Mouse (Mus musculus): ENCODE results near the gene Skp2. TPM values are rescaled to one million over a fixed set of nuclear protein-coding genes. Genes with fewer than 3 reads are reported as not detected.

The Skp2 gene
- polyA plus RNA-seq, 1 experiment from 2014 or later, result 178 TPM

DNA sequence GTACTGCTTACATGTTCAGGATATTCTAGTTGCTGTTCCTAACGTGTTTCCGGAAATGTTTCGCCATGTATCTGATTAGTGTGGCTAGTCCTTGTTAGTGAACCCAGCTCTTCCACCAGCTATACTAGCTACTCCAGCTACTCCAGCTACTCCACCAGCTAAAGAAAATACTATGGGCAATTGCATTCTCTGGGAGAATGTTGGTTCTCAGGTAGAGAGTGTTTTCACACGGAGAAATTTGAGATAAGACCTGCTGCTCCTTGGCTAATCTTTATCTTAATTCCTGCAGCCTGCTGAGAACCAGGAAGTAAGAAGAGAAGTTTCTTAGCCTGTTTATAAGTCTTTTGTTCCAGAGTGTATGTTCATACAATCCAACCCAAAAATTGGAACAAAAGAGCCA lies 75.0 kb downstream of the Skp2 start:
- no peak for ATAC-seq (replicated peaks; ENCODE audit: insufficient number of reproducible peaks, low FRiP score, low TSS enrichment, low read depth)
- no peak overlapping the region for H3K9ac ChIP-seq (replicated peaks; ENCODE audit: low read length)
- H3K4me1 ChIP-seq (ENCODE audit: control insufficient read depth, insufficient read depth, low read length), result no peaks in the 10 kb centered on the region; the same call in 1 of the 2 replicates

DNA sequence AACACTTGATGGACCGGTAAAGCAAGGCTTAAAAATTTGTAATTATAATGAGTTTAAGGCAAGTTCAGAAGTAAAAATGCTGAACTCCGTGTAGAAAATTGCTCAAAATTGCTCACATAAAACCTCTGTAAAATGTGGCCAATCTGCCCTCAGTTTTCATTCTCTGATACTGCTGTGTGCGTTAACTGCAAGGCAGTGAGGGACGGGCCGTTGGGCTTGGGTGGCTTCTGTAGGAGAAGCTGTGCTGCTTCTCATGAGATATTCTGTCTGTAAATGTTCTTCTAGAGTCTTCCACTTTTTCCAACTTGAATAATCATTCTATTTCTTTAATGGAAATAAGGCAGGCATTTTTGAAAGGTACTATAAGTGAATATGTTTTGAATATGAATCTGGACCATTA lies 75.6 kb downstream of the Skp2 start:
- no peak for ATAC-seq (replicated peaks; ENCODE audit: insufficient number of reproducible peaks, low FRiP score, low TSS enrichment, low read depth)
- no peaks in the 10 kb centered on the region for H3K27me3 ChIP-seq (ENCODE audit: control insufficient read depth, insufficient read depth, low read length)
- 48% methylated on average over 5 of the region's 5 CpGs for WGBS

More for the DNA sequence above, 75.0 kb downstream of the Skp2 start:
- H3K36me3 ChIP-seq (replicated peaks; ENCODE audit: control insufficient read depth, insufficient read depth, low read depth, low read length), result no peaks in the 10 kb centered on the region
- no peak overlapping the region for H3K4me2 ChIP-seq (ENCODE audit: low read depth, low read length)
- no peaks in the 10 kb centered on the region for H3K27me3 ChIP-seq (ENCODE audit: control insufficient read depth, insufficient read depth, low read length)
- DNase-seq (ENCODE audit: low spot score), result no peak
- no peaks in the 10 kb centered on the region for H3K9me3 ChIP-seq (replicated peaks; ENCODE audit: control insufficient read depth, low read length)
- 70% methylated on average over 4 of the region's 4 CpGs for WGBS
- no peak overlapping the region for H3K4me3 ChIP-seq (ENCODE audit: low read depth, low read length)
- H3K27ac ChIP-seq (replicated peaks; ENCODE audit: low read depth, low read length), result no peak overlapping the region

DNA sequence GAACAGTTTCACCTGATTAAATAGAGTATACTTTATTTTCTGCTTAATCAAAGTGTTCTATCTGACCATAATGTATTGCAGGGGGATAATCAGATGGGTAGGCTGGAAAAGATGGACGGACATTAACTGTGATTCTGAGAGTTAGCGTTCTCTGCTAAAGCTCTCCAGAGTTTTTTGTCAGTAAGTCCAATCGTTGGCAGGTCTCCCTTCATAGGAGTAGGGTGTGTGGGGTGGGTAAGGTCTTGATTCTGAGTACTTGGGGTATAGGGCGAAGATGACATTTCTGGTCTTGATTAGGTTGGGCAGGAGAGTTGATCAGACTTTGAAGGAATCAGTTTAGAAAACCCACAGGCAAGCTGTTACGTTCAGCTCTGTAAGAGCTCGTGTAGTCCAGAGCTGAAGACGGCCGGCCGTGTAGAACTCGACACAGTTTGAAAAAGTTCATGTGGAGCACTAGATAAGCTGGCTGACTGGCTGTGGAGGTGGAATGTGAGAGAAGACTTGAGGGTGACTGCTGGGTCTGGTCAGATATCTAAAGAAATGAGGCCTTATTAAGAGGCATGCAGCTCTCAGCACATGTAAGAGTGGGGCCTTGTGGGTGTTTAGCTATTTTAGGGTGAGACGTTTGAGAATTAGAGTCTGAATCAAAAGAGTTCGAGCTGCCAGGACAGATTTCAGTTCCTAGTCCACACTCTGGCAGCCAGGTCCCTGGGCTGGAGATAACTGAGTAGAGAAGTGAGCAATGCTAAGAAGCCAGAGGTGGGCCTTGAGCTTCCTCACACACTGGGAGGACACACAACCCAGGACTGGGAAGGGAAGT lies 76.5 kb downstream of the Skp2 start:
- no peaks in the 10 kb centered on the region for H3K27me3 ChIP-seq (ENCODE audit: control insufficient read depth, insufficient read depth, low read length)
- no peak for ATAC-seq (replicated peaks; ENCODE audit: insufficient number of reproducible peaks, low FRiP score, low TSS enrichment, low read depth)
- no peak overlapping the region for H3K27ac ChIP-seq (replicated peaks; ENCODE audit: low read depth, low read length)
- 69% methylated on average over 12 of the region's 12 CpGs for WGBS
- no peak for DNase-seq (ENCODE audit: low spot score)
- H3K4me3 ChIP-seq (ENCODE audit: low read depth, low read length), result no peak overlapping the region
- no peaks in the 10 kb centered on the region for H3K36me3 ChIP-seq (replicated peaks; ENCODE audit: control insufficient read depth, insufficient read depth, low read depth, low read length)
- H3K4me2 ChIP-seq (ENCODE audit: low read depth, low read length), result no peak overlapping the region
- H3K9ac ChIP-seq (replicated peaks; ENCODE audit: low read length), result no peak overlapping the region
- H3K4me1 ChIP-seq (ENCODE audit: control insufficient read depth, insufficient read depth, low read length), result no peaks in the 10 kb centered on the region; the same call in 1 of the 2 replicates
- H3K9me3 ChIP-seq (replicated peaks; ENCODE audit: control insufficient read depth, low read length), result no peaks in the 10 kb centered on the region

More for the DNA sequence above, 75.6 kb downstream of the Skp2 start:
- DNase-seq (ENCODE audit: low spot score), result no peak
- H3K9ac ChIP-seq (replicated peaks; ENCODE audit: low read length), result no peak overlapping the region
- no peaks in the 10 kb centered on the region for H3K9me3 ChIP-seq (replicated peaks; ENCODE audit: control insufficient read depth, low read length)
- no peaks in the 10 kb centered on the region; the same call in 1 of the 2 replicates for H3K4me1 ChIP-seq (ENCODE audit: control insufficient read depth, insufficient read depth, low read length)
- no peaks in the 10 kb centered on the region for H3K36me3 ChIP-seq (replicated peaks; ENCODE audit: control insufficient read depth, insufficient read depth, low read depth, low read length)
- H3K4me3 ChIP-seq (ENCODE audit: low read depth, low read length), result no peak overlapping the region
- no peak overlapping the region for H3K27ac ChIP-seq (replicated peaks; ENCODE audit: low read depth, low read length)
- H3K4me2 ChIP-seq (ENCODE audit: low read depth, low read length), result no peak overlapping the region

DNA sequence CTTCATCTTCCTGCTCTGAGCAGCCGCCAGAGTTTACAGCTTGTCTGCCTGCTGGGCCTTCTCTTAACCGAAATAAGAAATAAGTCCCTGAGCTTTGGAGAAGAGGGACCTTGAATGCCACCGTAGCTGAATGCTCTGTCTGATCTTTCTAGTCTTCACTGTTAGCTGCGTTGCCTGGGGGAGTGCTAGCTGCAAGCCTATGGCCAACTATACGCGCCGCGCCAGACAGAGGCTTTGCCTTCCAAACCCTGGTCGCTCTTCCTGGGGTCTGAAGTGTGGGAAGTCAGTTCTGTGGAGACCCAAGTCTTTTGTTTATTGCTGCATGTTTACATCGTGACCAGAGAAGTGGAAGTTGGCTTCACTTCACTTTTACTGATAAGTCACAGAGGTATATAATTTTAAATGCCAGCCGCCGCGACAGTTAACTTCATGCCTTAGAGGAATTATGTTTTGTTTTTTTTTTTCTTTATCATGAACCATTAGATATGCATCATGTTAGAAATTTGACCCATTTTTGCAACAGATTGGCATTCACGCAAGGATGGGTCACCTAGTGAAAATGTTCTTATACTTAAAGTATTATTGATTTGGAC lies 79.5 kb downstream of the Skp2 start:
- no peaks in the 10 kb centered on the region for H3K36me3 ChIP-seq (replicated peaks; ENCODE audit: control insufficient read depth, insufficient read depth, low read depth, low read length)
- no peaks in the 10 kb centered on the region for H3K27me3 ChIP-seq (ENCODE audit: control insufficient read depth, insufficient read depth, low read length)
- H3K27ac ChIP-seq (replicated peaks; ENCODE audit: low read depth, low read length), result no peak overlapping the region
- no peak overlapping the region for H3K9ac ChIP-seq (replicated peaks; ENCODE audit: low read length)
- WGBS, result 56% methylated on average over 14 of the region's 14 CpGs
- ATAC-seq (replicated peaks; ENCODE audit: insufficient number of reproducible peaks, low FRiP score, low TSS enrichment, low read depth) (no peak), DNase-seq (ENCODE audit: low spot score) (no peak)
- no peaks in the 10 kb centered on the region; the same call in 1 of the 2 replicates for H3K4me1 ChIP-seq (ENCODE audit: control insufficient read depth, insufficient read depth, low read length)
- H3K4me2 ChIP-seq (ENCODE audit: low read depth, low read length), result no peak overlapping the region
- H3K9me3 ChIP-seq (replicated peaks; ENCODE audit: control insufficient read depth, low read length), result no peaks in the 10 kb centered on the region
- no peak overlapping the region for H3K4me3 ChIP-seq (ENCODE audit: low read depth, low read length)

DNA sequence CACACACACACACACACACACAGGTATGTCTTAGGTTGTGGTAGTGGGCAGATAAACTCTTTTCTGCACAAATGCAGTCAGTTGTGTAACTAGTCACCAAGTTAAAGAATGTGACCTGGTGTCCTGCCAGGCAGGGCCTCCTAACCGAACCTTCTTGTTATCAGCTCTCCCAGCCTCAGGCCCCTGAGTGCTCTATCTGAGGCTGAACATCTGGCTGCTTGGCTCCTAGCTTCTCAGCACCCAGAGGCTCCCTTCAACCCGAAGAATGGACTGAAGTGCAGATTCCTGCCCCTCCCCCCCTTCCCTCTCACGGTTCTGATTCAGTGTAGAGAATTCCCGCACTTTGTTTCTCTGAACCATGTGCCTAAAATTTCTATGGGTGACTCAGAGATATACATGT lies 80.6 kb downstream of the Skp2 start:
- H3K27me3 ChIP-seq (ENCODE audit: control insufficient read depth, insufficient read depth, low read length), result no peaks in the 10 kb centered on the region
- WGBS, result 16% methylated on average over 4 of the region's 4 CpGs

DNA sequence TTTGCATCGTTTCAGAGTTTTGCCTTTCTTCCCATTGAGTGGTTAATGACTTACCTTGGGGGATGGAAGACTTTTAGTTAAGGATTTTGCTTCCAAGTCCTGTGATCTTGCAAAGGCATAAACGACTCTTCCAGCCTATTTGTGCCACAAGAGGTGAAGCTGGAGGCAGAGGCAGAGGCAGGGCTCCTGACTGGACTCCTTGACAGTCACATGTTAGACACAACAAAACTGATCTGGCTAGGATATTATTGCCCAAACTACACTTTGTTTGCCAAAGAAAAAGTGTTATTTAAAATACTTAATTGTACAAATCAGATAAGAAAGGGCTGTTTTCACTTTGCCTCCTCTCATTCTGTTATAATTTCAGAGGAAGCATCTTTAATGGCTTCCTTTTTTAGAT lies 81.1 kb downstream of the Skp2 start:
- ATAC-seq (replicated peaks; ENCODE audit: insufficient number of reproducible peaks, low FRiP score, low TSS enrichment, low read depth) (no peak), DNase-seq (ENCODE audit: low spot score) (no peak)
- Histone ChIP-seq H3K4me1 (ENCODE audit: control insufficient read depth, insufficient read depth, low read length) (no peaks in the 10 kb centered on the region; the same call in 1 of the 2 replicates), H3K4me2 (ENCODE audit: low read depth, low read length) (no peak overlapping the region; the same call in 1 of the 2 replicates), H3K9me3 (replicated peaks; ENCODE audit: control insufficient read depth, low read length) (no peaks in the 10 kb centered on the region), H3K4me3 (ENCODE audit: low read depth, low read length) (no peak overlapping the region), H3K27ac (replicated peaks; ENCODE audit: low read depth, low read length) (no peak overlapping the region), H3K36me3 (replicated peaks; ENCODE audit: control insufficient read depth, insufficient read depth, low read depth, low read length) (no peaks in the 10 kb centered on the region), H3K9ac (replicated peaks; ENCODE audit: low read length) (no peak overlapping the region; the same call in 1 of the 2 replicates), H3K27me3 (ENCODE audit: control insufficient read depth, insufficient read depth, low read length) (no peaks in the 10 kb centered on the region)
- 29% methylated on average over 2 of the region's 2 CpGs for WGBS

More for the DNA sequence above, 80.6 kb downstream of the Skp2 start:
- Histone ChIP-seq H3K4me1 (ENCODE audit: control insufficient read depth, insufficient read depth, low read length) (no peaks in the 10 kb centered on the region; the same call in 1 of the 2 replicates), H3K36me3 (replicated peaks; ENCODE audit: control insufficient read depth, insufficient read depth, low read depth, low read length) (no peaks in the 10 kb centered on the region), H3K4me3 (ENCODE audit: low read depth, low read length) (no peak overlapping the region), H3K9ac (replicated peaks; ENCODE audit: low read length) (no peak overlapping the region), H3K4me2 (ENCODE audit: low read depth, low read length) (no peak overlapping the region), H3K9me3 (replicated peaks; ENCODE audit: control insufficient read depth, low read length) (no peaks in the 10 kb centered on the region), H3K27ac (replicated peaks; ENCODE audit: low read depth, low read length) (no peak overlapping the region)
- DNase-seq (ENCODE audit: low spot score) (no peak), ATAC-seq (replicated peaks; ENCODE audit: insufficient number of reproducible peaks, low FRiP score, low TSS enrichment, low read depth) (no peak)

DNA sequence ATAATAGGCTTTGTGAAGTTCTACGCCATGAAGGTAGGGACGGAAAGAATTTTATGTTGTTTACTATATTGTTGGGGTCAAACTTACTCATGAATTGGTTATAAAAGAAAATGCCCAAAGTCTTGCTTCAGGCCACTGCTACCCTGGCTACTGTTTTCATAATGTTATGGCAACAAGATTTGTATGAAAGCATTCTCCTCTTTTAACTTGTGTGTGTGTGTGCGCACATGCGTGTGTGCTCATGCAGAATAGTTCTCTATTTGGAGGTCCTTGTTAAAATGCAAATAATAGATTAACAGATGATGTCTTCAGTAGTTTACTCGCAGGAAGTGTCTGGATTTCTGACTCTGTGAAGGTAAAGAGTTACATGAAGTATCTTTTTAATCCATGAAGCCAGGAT lies 81.5 kb downstream of the Skp2 start:
- Histone ChIP-seq H3K36me3 (replicated peaks; ENCODE audit: control insufficient read depth, insufficient read depth, low read depth, low read length) (no peaks in the 10 kb centered on the region), H3K4me3 (ENCODE audit: low read depth, low read length) (no peak overlapping the region), H3K9ac (replicated peaks; ENCODE audit: low read length) (no peak overlapping the region; the same call in 1 of the 2 replicates), H3K27ac (replicated peaks; ENCODE audit: low read depth, low read length) (no peak overlapping the region), H3K4me1 (ENCODE audit: control insufficient read depth, insufficient read depth, low read length) (no peaks in the 10 kb centered on the region; the same call in 1 of the 2 replicates), H3K27me3 (ENCODE audit: control insufficient read depth, insufficient read depth, low read length) (no peaks in the 10 kb centered on the region), H3K4me2 (ENCODE audit: low read depth, low read length) (no peak overlapping the region; the same call in 1 of the 2 replicates), H3K9me3 (replicated peaks; ENCODE audit: control insufficient read depth, low read length) (no peaks in the 10 kb centered on the region)
- DNase-seq (ENCODE audit: low spot score) (no peak), ATAC-seq (replicated peaks; ENCODE audit: insufficient number of reproducible peaks, low FRiP score, low TSS enrichment, low read depth) (no peak)
- WGBS, result 85% methylated on average over 5 of the region's 5 CpGs

DNA sequence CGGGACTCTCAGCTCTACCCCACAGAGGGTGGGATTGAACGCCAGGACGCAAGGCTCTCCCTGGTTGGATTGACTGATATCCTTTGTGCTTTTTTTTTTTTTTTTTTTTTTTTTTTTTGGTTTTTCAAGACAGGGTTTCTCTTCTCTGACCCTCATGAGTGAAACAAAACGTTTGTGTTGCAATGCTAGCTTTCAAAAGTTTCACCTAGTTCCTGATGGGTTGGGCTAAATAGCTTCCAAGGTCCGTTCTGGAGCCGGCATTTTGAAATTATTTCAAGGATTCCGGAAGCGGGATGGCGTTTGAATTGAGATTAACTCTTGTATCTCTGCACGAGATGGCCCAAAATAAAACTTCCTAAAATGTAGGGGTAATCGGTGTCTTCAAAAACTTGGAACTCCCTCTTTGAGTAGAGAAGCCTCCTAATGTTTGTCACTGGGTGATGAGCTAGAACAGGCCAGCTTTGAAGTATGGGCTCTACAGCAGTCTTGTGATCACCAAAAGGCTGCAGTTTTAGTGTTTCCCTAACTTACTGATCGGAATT lies 82.1 kb downstream of the Skp2 start:
- 46% methylated on average over 12 of the region's 12 CpGs for WGBS
- no peak overlapping the region for H3K27ac ChIP-seq (replicated peaks; ENCODE audit: low read depth, low read length)
- DNase-seq (ENCODE audit: low spot score) (no peak), ATAC-seq (replicated peaks; ENCODE audit: insufficient number of reproducible peaks, low FRiP score, low TSS enrichment, low read depth) (no peak)
- no peaks in the 10 kb centered on the region; the same call in 1 of the 2 replicates for H3K4me1 ChIP-seq (ENCODE audit: control insufficient read depth, insufficient read depth, low read length)
- H3K9me3 ChIP-seq (replicated peaks; ENCODE audit: control insufficient read depth, low read length), result no peaks in the 10 kb centered on the region
- peak overlapping the region; percentile 89 for H3K4me3 ChIP-seq (ENCODE audit: low read depth, low read length)
- H3K27me3 ChIP-seq (ENCODE audit: control insufficient read depth, insufficient read depth, low read length), result no peaks in the 10 kb centered on the region
- H3K36me3 ChIP-seq (replicated peaks; ENCODE audit: control insufficient read depth, insufficient read depth, low read depth, low read length), result no peaks in the 10 kb centered on the region
- H3K9ac ChIP-seq (replicated peaks; ENCODE audit: low read length), result no peak overlapping the region; the same call in 1 of the 2 replicates
- H3K4me2 ChIP-seq (ENCODE audit: low read depth, low read length), result peak overlapping the region; percentile 82; the same call in 1 of the 2 replicates
